ENCODE assay signal across 30 mouse cellular contexts in the genomic region with DNA sequence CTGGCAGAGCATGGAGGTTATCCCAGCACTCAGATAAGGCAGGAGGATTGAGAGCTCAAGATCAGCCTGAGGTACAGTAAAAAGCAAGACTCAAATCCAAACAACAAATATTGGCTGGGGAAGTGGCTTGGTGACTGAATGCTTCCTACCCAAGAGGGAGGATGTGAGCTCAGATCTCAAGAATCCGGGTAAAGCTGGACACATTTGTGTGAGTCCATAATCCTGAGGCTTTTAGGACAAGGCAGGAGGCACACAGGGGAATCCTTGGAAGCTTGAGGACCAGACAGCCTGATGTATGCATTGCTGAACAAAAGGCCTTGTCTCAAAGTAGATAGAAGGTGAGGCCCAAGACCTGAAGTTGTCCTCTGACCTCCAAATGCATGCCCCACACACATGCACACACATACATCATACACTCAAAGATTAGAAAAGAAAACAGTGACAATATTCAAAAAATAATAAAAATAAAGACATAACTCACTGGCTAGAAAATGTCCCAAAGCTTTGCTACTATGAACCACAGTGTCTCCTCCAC. TPM values are rescaled to one million over a fixed set of nuclear protein-coding genes. Genes with fewer than 3 reads are reported as not detected.
DNase-seq lines count a peak whose midpoint lies in the region; ATAC-seq lines count a peak whose summit lies in the region.
"Had no signal": no experiment of that assay in that cellular context is flagged by ENCODE, and none has a peak within 500 bp of the region (broad histone marks: within the 10 kb centered on the region; RNA-seq: fewer than 3 reads in every experiment).

No protein-coding gene starts in this region.

- intact Hi-C loops in heart, postnatal 10 days (cut with DNase I) = no loop called here

- H3K4me3 ChIP-seq in heart, embryonic 13.5 days = no peak overlapping the region
- no peak overlapping the region for H3K4me3 ChIP-seq in heart, embryonic 12.5 days
- H3K4me3 ChIP-seq: embryonic facial prominence, embryonic 15.5 days; forebrain, embryonic 15.5 days; heart, embryonic 15.5 days; hindbrain, embryonic 12.5 days; limb, embryonic 12.5 days; midbrain, embryonic 12.5 days; neural tube, embryonic 15.5 days had no signal

- no peaks in the 10 kb centered on the region for H3K9me3 ChIP-seq in heart, embryonic 13.5 days
- H3K9me3 ChIP-seq in heart, embryonic 12.5 days (replicated peaks) = no peaks in the 10 kb centered on the region
- H3K9me3 ChIP-seq: embryonic facial prominence, embryonic 15.5 days; forebrain, embryonic 15.5 days; G1E; heart, embryonic 15.5 days; hindbrain, embryonic 12.5 days; limb, embryonic 12.5 days; midbrain, embryonic 12.5 days; neural tube, embryonic 15.5 days had no signal

- peak; percentile 6 for DNase-seq in kidney, postnatal 10 days
- no peak for DNase-seq in kidney, postnatal 36 days
- DNase-seq in 3T3-L1 (ENCODE audit: low read depth, low spot score) = peak; percentile 14
- DNase-seq in heart, postnatal 10 days = peak; percentile 26 to 34
- no peak for DNase-seq in gastrocnemius, adult 18-20 months (ENCODE audit: low spot score)
- DNase-seq: B cell, adult 2 months; cerebellum, adult 9-10 months; gastrocnemius, postnatal 25 days; liver, postnatal 0 days; right cerebral cortex, adult 18-20 months; right cerebral cortex, postnatal 4 days had no signal

- 42% methylated on average over 1 of the region's 1 CpGs for WGBS in heart, embryonic 13.5 days
- WGBS in heart, embryonic 12.5 days = 51% methylated on average over 1 of the region's 1 CpGs

- H3K27me3 ChIP-seq in heart, embryonic 13.5 days (replicated peaks) = no peaks in the 10 kb centered on the region
- no peaks in the 10 kb centered on the region for H3K27me3 ChIP-seq in heart, embryonic 12.5 days (replicated peaks)
- H3K27me3 ChIP-seq: CH12.LX; embryonic facial prominence, embryonic 15.5 days; forebrain, embryonic 15.5 days; heart, embryonic 15.5 days; hindbrain, embryonic 12.5 days; limb, embryonic 12.5 days; midbrain, embryonic 12.5 days; neural tube, embryonic 15.5 days; Patski had no signal

- no peak overlapping the region for H3K9ac ChIP-seq in heart, embryonic 13.5 days
- no peak overlapping the region for H3K9ac ChIP-seq in heart, embryonic 12.5 days
- H3K9ac ChIP-seq: embryonic facial prominence, embryonic 15.5 days; forebrain, embryonic 15.5 days; heart, embryonic 15.5 days; hindbrain, embryonic 12.5 days; limb, embryonic 12.5 days; liver, postnatal 0 days; midbrain, embryonic 12.5 days; neural tube, embryonic 15.5 days had no signal

- no peaks in the 10 kb centered on the region for H3K36me3 ChIP-seq in heart, embryonic 13.5 days
- H3K36me3 ChIP-seq in heart, embryonic 12.5 days = no peaks in the 10 kb centered on the region
- H3K36me3 ChIP-seq: embryonic facial prominence, embryonic 15.5 days; forebrain, embryonic 15.5 days; G1E; heart, embryonic 15.5 days; hindbrain, embryonic 12.5 days; limb, embryonic 12.5 days; midbrain, embryonic 12.5 days; neural tube, embryonic 15.5 days had no signal

- peak overlapping the region; percentile 29; the same call in 1 of the 2 replicates for H3K27ac ChIP-seq in heart, embryonic 13.5 days (replicated peaks)
- H3K27ac ChIP-seq in heart, embryonic 12.5 days (ENCODE audit: poor library complexity, severe bottlenecking) = no peak overlapping the region
- H3K27ac ChIP-seq: embryonic facial prominence, embryonic 15.5 days; forebrain, embryonic 15.5 days; heart, embryonic 15.5 days; hindbrain, embryonic 12.5 days; limb, embryonic 12.5 days; midbrain, embryonic 12.5 days; neural tube, embryonic 15.5 days had no signal

- peaks cover 5% of the 10 kb centered on the region; the same call in 1 of the 2 replicates for H3K4me1 ChIP-seq in heart, embryonic 13.5 days
- H3K4me1 ChIP-seq in heart, embryonic 12.5 days (replicated peaks) = no peaks in the 10 kb centered on the region
- H3K4me1 ChIP-seq: embryonic facial prominence, embryonic 15.5 days; forebrain, embryonic 15.5 days; hindbrain, embryonic 12.5 days; limb, embryonic 12.5 days; midbrain, embryonic 12.5 days; neural tube, embryonic 15.5 days had no signal

- no peak for ATAC-seq in heart, embryonic 13.5 days (ENCODE audit: extremely low read depth, insufficient number of reproducible peaks, low FRiP score, low TSS enrichment)
- ATAC-seq in heart, embryonic 12.5 days (ENCODE audit: insufficient number of reproducible peaks, low FRiP score) = no peak
- no peak for ATAC-seq in frontal cortex, adult (ENCODE audit: low TSS enrichment)
- ATAC-seq: forebrain, embryonic 15.5 days; liver, postnatal 0 days; Patski had no signal

- H3K4me2 ChIP-seq in heart, embryonic 13.5 days = no peak overlapping the region
- no peak overlapping the region for H3K4me2 ChIP-seq in heart, embryonic 12.5 days
- H3K4me2 ChIP-seq: embryonic facial prominence, embryonic 15.5 days; forebrain, embryonic 15.5 days; heart, embryonic 15.5 days; hindbrain, embryonic 12.5 days; limb, embryonic 12.5 days; liver, embryonic 11.5 days; midbrain, embryonic 12.5 days; neural tube, embryonic 15.5 days had no signal

RNA-seq across cellular contexts. Expression of gene Mmp8, which starts 13.3 kb away (rescaled TPM):
- 0.08 and 0.13 TPM in 2 replicates for polyA plus RNA-seq in heart, embryonic 13.5 days (2015; fragmentation: Nextera tagmentation; extraction: Ambion mirVana)
- not detected in 2 replicates for polyA plus RNA-seq in heart, embryonic 12.5 days (2016; fragmentation: Nextera tagmentation; extraction: Ambion mirVana)
- total RNA-seq in heart, postnatal 10 days (2021) = under 1 TPM in 1 of 2 experiments, not detected in 1; 0.10 TPM
- total RNA-seq in gastrocnemius, adult 18-20 months (2021) = not detected
- total RNA-seq: CH12.LX; gastrocnemius, postnatal 25 days; left cerebral cortex, postnatal 14 days had no signal
- polyA plus RNA-seq: forebrain, embryonic 15.5 days; hindbrain, embryonic 12.5 days; midbrain, embryonic 12.5 days; urinary bladder, adult 2 months had no signal

RNA-seq across cellular contexts. Expression of gene Mmp27, which starts 26.2 kb away (rescaled TPM):
- polyA plus RNA-seq in heart, embryonic 13.5 days (2015; fragmentation: Nextera tagmentation; extraction: Ambion mirVana) = not detected in 2 replicates
- polyA plus RNA-seq in heart, embryonic 12.5 days (2016; fragmentation: Nextera tagmentation; extraction: Ambion mirVana) = not detected in 2 replicates
- not detected for total RNA-seq in heart, postnatal 10 days (2021)
- under 1 TPM in 1 of 2 experiments, not detected in 1; 0.23 TPM for total RNA-seq in gastrocnemius, adult 18-20 months (2021)
- total RNA-seq: CH12.LX; left cerebral cortex, postnatal 14 days had no signal
- polyA plus RNA-seq: embryonic facial prominence, embryonic 15.5 days; forebrain, embryonic 15.5 days; G1E; heart, embryonic 15.5 days; hindbrain, embryonic 12.5 days; limb, embryonic 12.5 days; liver, embryonic 11.5 days; midbrain, embryonic 12.5 days; neural tube, embryonic 15.5 days had no signal

RNA-seq across cellular contexts. Expression of gene Mmp10, which starts 42.8 kb away (rescaled TPM):
- polyA plus RNA-seq in heart, embryonic 13.5 days (2015; fragmentation: Nextera tagmentation; extraction: Ambion mirVana) = not detected in 2 replicates
- polyA plus RNA-seq in heart, embryonic 12.5 days (2016; fragmentation: Nextera tagmentation; extraction: Ambion mirVana) = not detected in 2 replicates
- not detected for total RNA-seq in heart, postnatal 10 days (2021)
- not detected for total RNA-seq in gastrocnemius, adult 18-20 months (2021)
- total RNA-seq: adrenal gland, adult 18-20 months; adrenal gland, postnatal 36 days; gastrocnemius, postnatal 25 days; left cerebral cortex, postnatal 14 days; megakaryocyte progenitor cell, adult 5-6 weeks had no signal
- polyA plus RNA-seq: embryonic facial prominence, embryonic 15.5 days; forebrain, embryonic 15.5 days; G1E; heart, embryonic 15.5 days; hindbrain, embryonic 12.5 days; limb, embryonic 12.5 days; liver, embryonic 11.5 days; liver, postnatal 0 days; midbrain, embryonic 12.5 days; neural tube, embryonic 15.5 days had no signal

Comparison
In these comparisons a context has a peak if more than half of its experiments do, and no peak if none do; other contexts are left out.
1. DNase-seq: peak in kidney, postnatal 10 days (single experiment), 3T3-L1 (single experiment) and heart, postnatal 10 days (2 of 2); none in kidney, postnatal 36 days (0 of 2) and gastrocnemius, adult 18-20 months (single experiment).